Mouse (Mus musculus) embryo, embryonic 11.5 days (tissue): Measurements from ENCODE around the gene Rtp4.

Experiments used
- DNase-seq: peaks from one replicate; pipeline ENCODE4 v3.0.0-alpha.2; 2012; ENCODE audit warnings: low read depth, low spot score

The Rtp4 gene

DNA sequence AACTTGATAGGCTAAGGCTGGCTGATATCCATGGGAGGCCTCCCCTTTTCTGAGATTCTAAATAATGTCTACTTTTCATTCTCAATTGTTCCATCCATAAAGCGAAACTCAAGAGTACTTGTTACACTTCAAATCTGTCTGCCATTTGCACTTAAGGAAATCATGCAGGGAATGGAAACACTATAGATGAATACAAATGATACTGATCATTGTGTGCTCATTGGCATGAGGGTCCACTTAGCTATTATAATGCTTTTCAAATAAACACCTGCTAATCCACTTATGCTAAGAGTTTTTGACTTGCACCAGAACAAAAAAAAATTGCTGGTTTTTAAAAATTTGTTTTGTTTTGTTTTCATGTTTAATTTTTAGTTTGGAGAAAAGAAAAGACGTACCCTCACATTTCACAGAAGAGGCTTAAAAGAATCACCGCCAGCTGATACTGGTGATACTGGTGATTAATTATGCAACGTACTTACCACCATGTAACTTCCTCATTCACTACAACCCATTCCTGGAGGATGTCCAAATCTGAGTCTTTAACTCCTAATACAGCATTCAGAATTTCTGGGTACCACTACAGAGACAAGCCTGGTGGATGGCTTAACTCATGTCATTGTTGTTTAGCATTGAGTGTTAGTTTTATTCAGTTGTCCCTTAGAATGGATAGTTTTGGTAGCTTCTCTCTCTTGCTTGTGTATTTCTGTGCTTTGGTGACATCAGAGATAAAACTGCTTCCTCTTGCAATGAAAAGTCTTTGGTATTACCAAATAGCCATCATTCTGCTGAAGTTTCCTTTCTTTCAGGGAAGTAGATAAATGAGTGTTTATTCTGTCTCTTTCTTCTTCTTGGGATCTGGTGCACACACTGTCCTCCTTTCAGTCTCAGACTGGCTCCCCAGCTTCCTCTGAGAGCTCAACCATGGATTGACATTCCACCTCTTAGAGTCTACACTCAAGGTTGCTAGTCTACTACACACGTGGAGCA is 71.3 kb downstream of the Rtp4 start:
- DNase-seq = no peak

DNA sequence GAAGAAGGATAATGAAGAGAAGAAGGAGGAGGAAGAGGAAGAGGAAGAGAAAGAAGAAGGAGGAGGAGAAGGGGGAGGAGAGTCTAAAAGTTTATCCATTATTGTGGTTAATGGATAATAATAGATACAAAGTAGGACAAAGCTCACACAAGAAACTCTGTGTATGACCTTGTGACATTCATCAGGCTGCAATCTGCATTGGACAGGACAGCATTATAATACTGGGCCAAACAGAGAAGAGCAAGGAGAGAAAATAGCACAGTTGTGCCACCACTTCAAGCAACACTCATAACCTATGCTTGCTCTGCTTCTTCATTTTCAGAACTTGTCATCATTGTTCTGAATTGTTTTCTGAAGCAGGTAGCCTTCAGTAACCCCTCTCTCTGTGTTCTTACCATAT is 72.4 kb downstream of the Rtp4 start:
- no peak for DNase-seq

DNA sequence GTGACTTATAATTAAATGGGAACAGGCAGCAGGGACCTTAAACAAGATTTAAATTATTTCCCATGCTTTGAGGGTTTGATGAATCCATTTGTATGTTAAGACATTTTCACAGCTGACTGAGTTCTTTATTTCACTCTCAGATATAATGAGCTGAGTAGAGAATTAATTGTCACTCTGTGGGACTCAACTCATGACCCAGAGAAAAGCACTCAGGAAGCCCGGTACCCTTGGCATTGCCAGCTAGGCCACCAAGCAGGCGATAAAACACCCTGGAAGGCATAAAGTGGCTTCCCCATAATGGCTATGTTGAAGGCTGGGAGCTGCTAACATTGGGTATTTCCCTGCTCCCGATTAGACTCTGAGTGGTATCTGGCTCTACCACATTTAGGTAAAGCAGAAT is 76.6 kb downstream of the Rtp4 start:
- no peak for DNase-seq

DNA sequence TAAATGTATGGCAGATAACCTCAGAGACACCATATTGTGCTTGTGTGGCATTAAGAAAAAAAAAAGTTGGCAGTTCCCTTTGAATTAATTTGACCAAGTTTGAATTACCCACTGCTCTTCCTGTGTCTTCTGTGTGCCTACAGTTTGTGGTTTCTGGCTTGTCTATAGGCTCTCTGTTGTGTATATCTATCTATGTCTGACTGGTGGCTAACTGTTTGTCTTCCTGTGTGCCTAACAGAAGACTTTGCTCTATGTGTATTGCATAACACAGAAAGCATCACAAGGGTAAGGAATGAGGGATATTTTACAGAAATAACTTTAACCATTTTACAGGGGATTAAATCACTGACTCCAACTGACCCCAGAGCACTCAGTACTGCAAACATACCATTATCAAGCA is 77.9 kb downstream of the Rtp4 start:
- no peak for DNase-seq

DNA sequence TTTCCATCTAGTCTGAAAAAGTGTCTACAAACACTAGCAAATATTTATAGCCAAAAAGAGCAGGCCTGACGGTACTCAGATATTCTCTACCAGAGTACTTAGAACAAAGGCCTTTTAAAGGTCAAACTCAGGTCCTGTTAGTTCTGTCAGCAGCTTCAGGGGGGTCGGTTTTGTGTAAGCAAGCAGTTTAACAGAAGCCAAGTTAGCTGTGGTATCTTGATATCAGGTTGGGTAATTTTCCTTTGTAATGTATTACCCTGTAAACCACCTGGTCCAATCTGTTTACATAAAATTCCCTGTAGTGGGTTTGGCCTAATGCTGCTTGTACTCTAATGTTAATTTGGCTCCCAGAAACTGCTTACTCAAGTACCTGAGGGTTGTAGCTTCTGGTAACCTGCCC is 86.1 kb downstream of the Rtp4 start:
- no peak for DNase-seq

DNA sequence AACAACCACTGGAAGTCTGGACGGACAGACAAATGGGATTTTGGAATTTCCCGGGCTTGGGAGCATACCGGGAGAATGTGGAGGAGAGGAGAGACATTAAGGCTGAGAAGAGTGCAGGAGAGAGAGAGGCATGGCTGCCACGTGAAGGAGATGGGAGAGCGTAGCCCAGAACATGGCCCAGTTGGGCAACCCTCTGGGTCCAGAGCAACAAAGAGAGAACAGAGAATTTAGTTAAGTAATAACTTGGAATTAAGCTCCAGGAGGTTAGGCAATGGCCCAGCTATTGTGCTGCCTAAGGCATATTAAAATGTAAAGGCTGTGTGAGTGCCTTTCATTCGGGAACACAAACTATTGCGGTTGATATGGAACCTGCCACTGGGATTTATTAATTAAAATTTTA is 86.6 kb downstream of the Rtp4 start:
- no peak for DNase-seq

DNA sequence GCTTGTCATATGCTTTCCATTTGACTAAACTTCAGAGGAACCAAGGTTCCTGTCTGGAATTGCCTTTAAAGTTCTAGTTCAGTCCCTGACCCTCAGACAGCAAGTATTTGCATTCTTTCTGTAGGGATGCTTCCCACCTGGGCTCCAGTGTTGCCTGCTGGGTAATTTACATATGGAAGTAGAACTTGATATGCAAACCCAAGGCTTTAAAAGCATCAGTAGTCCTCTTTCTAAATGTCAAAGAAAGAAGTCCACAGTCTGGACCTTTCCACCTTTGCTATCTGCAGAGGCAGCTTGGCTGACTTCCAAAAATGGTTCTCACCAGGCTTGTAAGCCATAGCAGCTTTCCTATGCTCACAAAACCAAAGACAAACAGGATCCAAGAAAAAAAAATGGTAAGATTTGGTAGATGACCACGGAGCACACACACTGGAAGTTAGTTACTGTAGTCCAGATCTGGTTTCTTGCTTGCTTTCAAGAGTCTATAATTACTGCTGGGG is 87.9 kb downstream of the Rtp4 start:
- DNase-seq = no peak

DNA sequence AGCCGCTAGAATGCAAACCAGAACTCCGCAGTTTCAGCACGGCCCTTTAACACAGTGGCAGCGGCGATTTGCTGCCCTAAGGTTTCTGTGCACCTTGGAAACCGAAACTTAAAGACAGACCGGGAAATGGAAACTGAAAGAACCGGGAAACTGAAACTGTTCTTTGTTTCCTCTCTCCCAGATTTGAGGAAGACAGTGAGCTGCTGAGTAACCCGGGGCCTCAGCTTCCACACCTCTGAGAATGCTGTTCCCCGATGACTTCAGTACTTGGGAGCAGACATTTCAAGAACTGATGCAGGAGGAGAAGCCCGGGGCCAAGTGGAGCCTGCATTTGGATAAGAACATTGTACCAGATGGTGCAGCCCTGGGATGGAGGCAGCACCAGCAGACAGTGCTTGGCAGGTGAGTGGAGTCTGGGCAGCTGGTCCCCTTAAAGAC is 89.7 kb downstream of the Rtp4 start:
- no peak for DNase-seq

DNA sequence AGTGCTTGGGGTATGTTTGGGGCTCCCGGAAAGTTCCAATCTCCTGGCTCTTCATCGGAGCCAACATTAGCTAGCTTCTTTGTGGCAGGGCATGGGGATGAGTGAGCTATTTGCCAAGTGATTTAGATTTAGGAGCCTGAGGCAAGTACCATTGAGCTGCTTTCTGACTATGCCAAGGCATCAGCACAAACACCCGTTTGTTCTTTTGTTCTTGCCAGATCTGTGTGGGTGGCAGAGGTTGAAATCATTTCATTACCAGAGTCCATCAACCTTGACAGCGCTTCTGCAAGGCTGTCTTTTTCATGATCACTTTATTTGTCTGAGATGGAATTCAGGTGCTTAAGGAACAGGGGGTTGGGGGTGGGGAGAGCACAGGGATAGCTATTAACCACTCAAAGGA is 104.1 kb downstream of the Rtp4 start:
- DNase-seq = no peak

DNA sequence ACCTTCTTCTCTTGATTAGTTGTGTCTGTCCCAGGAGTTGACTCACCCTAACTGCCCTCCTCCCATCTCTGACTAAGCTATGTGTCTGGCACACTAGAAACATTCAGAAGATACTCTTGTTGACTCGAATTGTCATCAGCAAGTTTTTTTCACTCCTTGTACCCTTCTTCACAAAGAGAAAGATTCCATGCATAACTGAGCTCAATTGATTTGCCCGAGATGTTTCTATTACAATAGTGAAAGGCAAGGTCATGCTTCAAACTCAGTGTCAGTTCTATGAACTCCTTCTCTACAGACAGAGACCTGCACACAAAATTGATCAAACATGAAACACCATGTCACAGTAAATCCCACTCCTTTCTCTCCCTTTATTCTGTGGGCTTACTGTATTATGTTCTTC is 111.4 kb downstream of the Rtp4 start:
- no peak for DNase-seq

DNA sequence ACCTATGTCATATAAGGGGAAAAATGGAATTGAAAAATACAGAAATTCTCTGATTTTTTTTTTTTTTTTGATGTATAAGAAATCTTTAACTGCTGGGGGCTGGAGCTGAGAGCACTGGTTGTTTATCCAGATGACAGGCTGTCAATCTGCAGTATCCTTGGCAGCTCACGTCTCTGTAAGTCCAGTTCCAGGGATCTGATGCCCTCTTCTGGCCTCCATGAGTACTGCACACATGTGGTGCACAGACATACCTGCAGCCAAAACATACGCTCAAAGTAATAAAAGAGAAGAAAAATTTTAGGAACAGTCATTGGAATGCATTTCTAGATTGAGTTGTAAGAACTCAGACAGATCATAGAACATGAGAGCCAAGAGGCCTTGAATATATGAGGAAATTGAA is 112.6 kb downstream of the Rtp4 start:
- no peak for DNase-seq

DNA sequence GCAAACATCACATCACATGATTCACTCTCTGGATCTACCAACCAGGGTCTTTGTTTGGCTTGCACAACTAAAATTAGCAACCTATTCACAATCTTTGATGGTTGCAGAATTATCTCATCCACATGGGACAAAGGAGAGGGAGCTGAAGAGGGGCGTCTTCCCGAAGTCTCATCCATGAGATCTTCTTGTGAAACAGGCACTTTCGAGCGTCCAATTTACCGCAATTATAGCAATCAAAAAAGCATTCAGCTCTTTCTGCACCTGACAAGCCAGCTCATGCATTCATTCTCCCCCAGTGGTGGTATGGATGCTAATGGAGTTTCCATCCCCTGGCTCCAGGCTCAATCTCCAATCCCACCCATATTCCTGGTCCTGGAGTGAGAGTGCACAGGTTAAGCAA is 132.9 kb downstream of the Rtp4 start:
- DNase-seq = no peak

DNA sequence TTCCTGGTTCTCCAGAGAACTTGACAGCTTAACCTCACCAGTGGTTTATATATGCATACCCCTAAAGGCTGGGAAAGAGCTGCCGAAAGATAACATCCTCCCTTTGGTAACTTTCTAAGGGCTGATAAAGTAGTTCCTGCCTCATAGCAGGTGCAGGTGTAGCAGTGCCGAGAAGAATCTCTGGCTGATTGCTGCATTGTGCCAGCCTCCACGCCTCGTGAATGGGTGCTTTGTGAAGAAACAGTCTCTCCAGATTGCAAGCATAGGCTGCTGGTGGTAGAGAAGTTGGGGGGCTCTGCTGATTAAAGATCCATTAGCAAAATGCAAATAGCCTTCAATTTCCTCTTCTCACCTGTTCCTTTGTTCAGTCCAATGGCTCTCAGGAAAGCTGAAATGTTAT is 133.4 kb downstream of the Rtp4 start:
- no peak for DNase-seq

DNA sequence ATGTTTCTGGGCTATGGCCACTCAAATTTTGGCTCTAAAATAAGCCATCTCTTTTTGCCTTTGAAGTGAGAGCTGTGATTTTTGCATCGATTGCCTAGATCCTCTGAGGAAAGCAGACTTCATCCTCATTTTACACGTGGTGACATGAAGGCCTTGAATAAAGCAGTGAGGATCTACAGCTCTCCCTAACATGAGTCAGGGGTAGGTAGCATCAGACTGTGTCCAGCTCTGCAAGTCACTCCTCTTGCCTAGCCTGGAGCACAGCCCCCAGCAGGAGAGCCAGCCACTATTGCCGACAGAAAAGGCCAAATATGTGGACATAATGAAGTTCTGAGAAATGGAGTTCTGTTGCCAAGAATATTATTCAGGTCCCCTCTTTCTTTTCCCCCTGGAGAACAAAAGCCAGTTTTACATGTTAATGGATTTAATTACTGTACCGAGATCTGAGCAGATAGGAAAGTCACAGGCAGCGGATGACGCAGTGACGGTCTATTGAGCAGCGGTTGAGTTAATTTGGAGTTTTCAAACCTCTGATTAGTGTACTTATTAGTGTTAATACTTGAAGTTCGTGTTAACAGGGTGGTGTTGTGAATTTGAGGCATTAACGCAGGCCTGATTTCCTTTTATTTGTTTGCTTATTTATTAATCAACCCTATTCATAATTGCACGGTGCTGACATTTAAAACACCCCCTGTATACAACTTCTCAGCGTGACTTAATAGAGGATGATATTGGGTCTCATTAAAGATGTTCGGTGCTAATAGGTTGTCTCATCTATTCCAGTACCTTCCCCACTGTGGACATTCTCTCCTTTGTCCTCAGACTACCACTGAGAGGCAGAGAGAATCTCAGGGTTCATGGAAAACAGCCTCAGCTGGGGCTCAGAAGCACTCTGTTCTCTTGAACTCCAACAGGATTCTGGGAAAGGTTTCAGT is 139.8 kb downstream of the Rtp4 start:
- DNase-seq = no peak
